Mouse (Mus musculus) hindbrain, embryonic 13.5 days (tissue): ENCODE results near the gene Bmt2. TPM values are rescaled to one million over a fixed set of nuclear protein-coding genes. Genes with fewer than 3 reads are reported as not detected.

Experiments used
- ATAC-seq: fragments of 200-750 bp; cut with Nextera tagmentation; 2 replicates; pipeline ENCODE4 v1.8.0; 2017; ENCODE audit warnings: moderate TSS enrichment; ENCODE audit not compliant: low FRiP score
- H3K27ac ChIP-seq: fragments of 300-500 bp; sonication (generic); 2 replicates; pipeline ENCODE4 v1.5.1; 2015; ENCODE audit warnings: inconsistent platforms, mild to moderate bottlenecking, moderate library complexity
- H3K27me3 ChIP-seq: fragments of 300-500 bp; sonication (generic); 2 replicates; pipeline ENCODE4 v1.6.1; 2015; ENCODE audit warnings: mild to moderate bottlenecking, inconsistent platforms
- H3K36me3 ChIP-seq: fragments of 300-500 bp; sonication (generic); 2 replicates; pipeline ENCODE4 v1.6.1; 2015; ENCODE audit warnings: mild to moderate bottlenecking, inconsistent platforms
- H3K4me1 ChIP-seq: fragments of 300-500 bp; sonication (generic); replicated peaks from 2 replicates; pipeline ENCODE4 v1.6.1; 2015; ENCODE audit warnings: inconsistent platforms
- H3K4me2 ChIP-seq: fragments of 300-500 bp; sonication (generic); 2 replicates; pipeline ENCODE4 v1.6.1; 2015; ENCODE audit warnings: inconsistent platforms, mild to moderate bottlenecking, moderate library complexity
- H3K4me3 ChIP-seq: fragments of 300-500 bp; sonication (generic); 2 replicates; pipeline ENCODE4 v1.5.1; 2015; ENCODE audit warnings: mild to moderate bottlenecking, inconsistent platforms
- H3K9ac ChIP-seq: fragments of 300-500 bp; sonication (generic); 2 replicates; pipeline ENCODE4 v1.6.1; 2015; ENCODE audit warnings: mild to moderate bottlenecking, inconsistent platforms
- H3K9me3 ChIP-seq: fragments of 300-500 bp; sonication (generic); 2 replicates; pipeline ENCODE4 v1.6.1; 2016; ENCODE audit warnings: inconsistent platforms
- WGBS: fragments of 180-500 bp; shearing (Covaris S2); methylation state at CpG from one replicate; pipeline ENCODE4 v1.1.7; 2015; 5-methylcytosine and 5-hydroxymethylcytosine counted together
- polyA plus RNA-seq: library from polyadenylated mRNA; unstranded; fragments of >200 nt; fragmentation: Nextera tagmentation; extraction: Ambion mirVana; gene quantifications from 2 replicates; pipeline ENCODE4 v1.2.1, GENCODE M21; 2015

The Bmt2 gene
- polyA plus RNA-seq, 1 experiment from 2014 or later: 22.0 TPM

GRCm38 (mm10) chr6:13586154-13586553 is 91.6 kb downstream of the Bmt2 start:
- Histone ChIP-seq H3K9me3 (no peaks in the 10 kb centered on the region), H3K4me2 (no peak overlapping the region), H3K27ac (no peak overlapping the region), H3K36me3 (peaks cover 30% of the 10 kb centered on the region), H3K9ac (no peak overlapping the region), H3K4me1 (no peaks in the 10 kb centered on the region), H3K27me3 (no peaks in the 10 kb centered on the region), H3K4me3 (no peak overlapping the region)
- 90% methylated on average over 8 of the region's 8 CpGs for WGBS
- no peak for ATAC-seq

GRCm38 (mm10) chr6:13584788-13585187 is 93.0 kb downstream of the Bmt2 start:
- WGBS: 87% methylated on average over 6 of the region's 6 CpGs
- Histone ChIP-seq H3K9ac (no peak overlapping the region), H3K4me3 (no peak overlapping the region), H3K4me2 (no peak overlapping the region), H3K9me3 (no peaks in the 10 kb centered on the region), H3K27me3 (no peaks in the 10 kb centered on the region), H3K27ac (no peak overlapping the region), H3K36me3 (peaks cover 28% of the 10 kb centered on the region), H3K4me1 (no peaks in the 10 kb centered on the region)
- ATAC-seq: no peak

DNA sequence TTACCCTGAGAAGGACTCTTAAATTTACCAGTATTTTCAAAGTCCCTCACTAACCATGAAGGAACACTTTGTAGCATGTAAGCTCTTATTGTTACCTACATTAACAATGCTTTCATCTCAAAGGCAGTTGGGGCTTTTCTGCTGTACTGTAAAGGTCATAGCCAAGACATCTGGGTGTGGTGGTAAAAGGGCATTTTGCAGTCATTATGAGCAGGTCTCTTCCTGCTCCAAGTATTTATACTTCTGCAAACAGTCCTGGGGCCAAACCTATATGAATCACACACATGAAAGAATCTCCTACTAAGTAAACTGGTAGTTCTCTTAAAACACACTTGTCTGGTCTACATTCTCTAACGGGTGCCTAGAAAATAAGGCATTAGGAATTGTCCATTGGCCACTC is 95.7 kb downstream of the Bmt2 start:
- Histone ChIP-seq H3K9me3 (no peaks in the 10 kb centered on the region), H3K4me1 (no peaks in the 10 kb centered on the region), H3K27ac (no peak overlapping the region), H3K4me3 (no peak overlapping the region), H3K36me3 (peaks cover 33% of the 10 kb centered on the region), H3K9ac (no peak overlapping the region), H3K4me2 (no peak overlapping the region), H3K27me3 (no peaks in the 10 kb centered on the region)
- WGBS: 90% methylated on average over 1 of the region's 1 CpGs
- no peak for ATAC-seq

Other genes starting within 250 kb of the Bmt2 start
- 24.6 and 25.5 TPM in 2 replicates for gene Tmem168, start 69.9 kb downstream of the Bmt2 start, polyA plus RNA-seq
- 83.3 and 84.2 TPM in 2 replicates for gene Gpr85, start 162.0 kb upstream of the Bmt2 start, polyA plus RNA-seq
- 85.0 and 86.3 TPM in 2 replicates for gene 2610001J05Rik, start 193.6 kb upstream of the Bmt2 start, polyA plus RNA-seq